Comparison of ENCODE assay signal across 8 mouse cellular contexts in genomic region chr5:103817754-103818153, GRCm38 (mm10).
DNase-seq lines count a peak whose midpoint lies in the region; ATAC-seq and TF ChIP-seq lines count a peak whose summit lies in the region.

No protein-coding gene starts in this region.

- 29% methylated on average over 1 of the region's 1 CpGs for WGBS in embryonic facial prominence, embryonic 14.5 days
- 22% methylated on average over 1 of the region's 1 CpGs for WGBS in heart, embryonic 10.5 days
- WGBS in kidney, embryonic 16.5 days, result 6% methylated on average over 1 of the region's 1 CpGs

- peak; percentile 54; the same call in 1 of the 2 replicates for ATAC-seq in embryonic facial prominence, embryonic 14.5 days (ENCODE audit: low read depth)
- ATAC-seq in kidney, embryonic 16.5 days (ENCODE audit: low FRiP score, low TSS enrichment), result peak; percentile 51
- peak; percentile 88 for ATAC-seq in monocyte, adult 5-6 weeks (replicated peaks; ENCODE audit: insufficient number of reproducible peaks, low FRiP score, low TSS enrichment, poor library complexity, severe bottlenecking)

- H3K9ac ChIP-seq in embryonic facial prominence, embryonic 14.5 days (ENCODE audit: low read depth, low read length), result no peak overlapping the region
- no peak overlapping the region for H3K9ac ChIP-seq in kidney, embryonic 16.5 days (replicated peaks; ENCODE audit: low read length)

- TF ChIP-seq CTCF in C2C12 (IDR thresholded peaks at IDR 0.05; ENCODE audit: control insufficient read depth, insufficient read depth, insufficient read length), result peak; percentile 59

- peak; percentile 83 to 84 for DNase-seq in adrenal gland, postnatal 36 days
- peak; percentile 83 for DNase-seq in embryonic facial prominence, embryonic 14.5 days (ENCODE audit: low spot score)
- DNase-seq in heart, embryonic 10.5 days (ENCODE audit: low spot score), result peak; percentile 90
- DNase-seq in liver, result peak; percentile 75
- DNase-seq in spleen, postnatal 36 days (ENCODE audit: low spot score in 2 of 2), result peak; percentile 67 to 75

- no peak overlapping the region for H3K4me2 ChIP-seq in embryonic facial prominence, embryonic 14.5 days (ENCODE audit: low read depth, low read length)
- H3K4me2 ChIP-seq in kidney, embryonic 16.5 days (replicated peaks; ENCODE audit: low read depth, low read length), result no peak overlapping the region

- 0 out of 2 replicates have a peak, but pooled peaks cover 4% of the 10 kb centered on the region for H3K4me1 ChIP-seq in embryonic facial prominence, embryonic 14.5 days (ENCODE audit: control insufficient read depth, insufficient read depth, low read length)
- peaks cover 9% of the 10 kb centered on the region for H3K4me1 ChIP-seq in heart, embryonic 10.5 days
- H3K4me1 ChIP-seq in kidney, embryonic 16.5 days (ENCODE audit: insufficient read depth, low read length), result peaks cover 27% of the 10 kb centered on the region

- H3K36me3 ChIP-seq in C2C12 (ENCODE audit: control insufficient read depth, insufficient read depth), result peaks cover 38% of the 10 kb centered on the region
- no peaks in the 10 kb centered on the region for H3K36me3 ChIP-seq in embryonic facial prominence, embryonic 14.5 days (ENCODE audit: control insufficient read depth, insufficient read depth, low read length)
- no peaks in the 10 kb centered on the region for H3K36me3 ChIP-seq in heart, embryonic 10.5 days
- no peaks in the 10 kb centered on the region for H3K36me3 ChIP-seq in kidney, embryonic 16.5 days (ENCODE audit: insufficient read depth, low read length)

- no peaks in the 10 kb centered on the region for H3K27me3 ChIP-seq in C2C12 (ENCODE audit: control insufficient read depth, insufficient read depth, insufficient read length)
- no peaks in the 10 kb centered on the region for H3K27me3 ChIP-seq in embryonic facial prominence, embryonic 14.5 days (replicated peaks; ENCODE audit: control insufficient read depth, insufficient read depth, low read length)
- H3K27me3 ChIP-seq in heart, embryonic 10.5 days (ENCODE audit: insufficient read depth, poor library complexity, severe bottlenecking), result no peaks in the 10 kb centered on the region
- no peaks in the 10 kb centered on the region for H3K27me3 ChIP-seq in kidney, embryonic 16.5 days (ENCODE audit: insufficient read depth, low read length)

- H3K9me3 ChIP-seq in embryonic facial prominence, embryonic 14.5 days (ENCODE audit: control insufficient read depth, low read length), result no peaks in the 10 kb centered on the region
- H3K9me3 ChIP-seq in heart, embryonic 10.5 days, result no peaks in the 10 kb centered on the region
- H3K9me3 ChIP-seq in kidney, embryonic 16.5 days (ENCODE audit: low read length), result no peaks in the 10 kb centered on the region

- H3K79me2 ChIP-seq in C2C12 (ENCODE audit: control insufficient read depth, insufficient read depth), result peaks cover 3% of the 10 kb centered on the region

- H3ac ChIP-seq in C2C12 (ENCODE audit: control insufficient read depth, insufficient read length, low read depth), result no peak overlapping the region

- no peak overlapping the region for H3K4me3 ChIP-seq in C2C12 (ENCODE audit: insufficient read depth, poor library complexity, severe bottlenecking)
- H3K4me3 ChIP-seq in embryonic facial prominence, embryonic 14.5 days (ENCODE audit: low read depth, low read length), result no peak overlapping the region
- H3K4me3 ChIP-seq in heart, embryonic 10.5 days, result no peak overlapping the region
- no peak overlapping the region for H3K4me3 ChIP-seq in kidney, embryonic 16.5 days (ENCODE audit: low read length)

- no peak overlapping the region for H3K27ac ChIP-seq in embryonic facial prominence, embryonic 14.5 days (replicated peaks; ENCODE audit: low read depth, low read length)
- no peak overlapping the region for H3K27ac ChIP-seq in heart, embryonic 10.5 days
- H3K27ac ChIP-seq in kidney, embryonic 16.5 days (ENCODE audit: low read length), result no peak overlapping the region

- no peaks in the 10 kb centered on the region for H3K79me3 ChIP-seq in C2C12 (ENCODE audit: low read depth)

TF ChIP-seq in C2C12, 6 proteins besides CTCF, POLR2A, EP300 and RAD21:
- TF ChIP-seq CEBPB (IDR thresholded peaks at IDR 0.05; ENCODE audit: low read depth) (no peak), FOSL1 (IDR thresholded peaks at IDR 0.05; ENCODE audit: insufficient read depth, low read length, poor library complexity, severe bottlenecking) (no peak), MYOG (IDR thresholded peaks at IDR 0.05; ENCODE audit: control insufficient read depth, extremely low read depth, insufficient read length) (no peak), USF1 (IDR thresholded peaks at IDR 0.05; ENCODE audit: low read depth) (no peak), MYOD1 (IDR thresholded peaks at IDR 0.05; ENCODE audit: control insufficient read depth, insufficient read length, low read depth) (no peak), MAX (IDR thresholded peaks at IDR 0.05) (no peak)
